Mouse (Mus musculus) neural tube, embryonic 13.5 days (tissue): ENCODE measurements at regions not wholly inside any gene's neighbourhood (a gene's known extent, or its start where the extent isn't known, plus 50 kb on each side); places are given as distances from the start of the nearest gene placed in this dataset.

Experiments
- ATAC-seq: fragments of 200-750 bp; cut with Nextera tagmentation; 2 replicates; pipeline ENCODE4 v1.8.0; 2017; ENCODE audit warnings: low read depth, mild to moderate bottlenecking, moderate TSS enrichment, moderate library complexity
- H3K27ac ChIP-seq: fragments of 300-500 bp; sonication (generic); replicated peaks from 2 replicates; pipeline ENCODE4 v1.5.1; 2015; ENCODE audit warnings: moderate library complexity, mild to moderate bottlenecking, inconsistent platforms
- H3K27me3 ChIP-seq: fragments of 300-500 bp; sonication (generic); 2 replicates; pipeline ENCODE4 v1.6.1; 2015; ENCODE audit warnings: mild to moderate bottlenecking, inconsistent platforms
- H3K36me3 ChIP-seq: fragments of 300-500 bp; sonication (generic); 2 replicates; pipeline ENCODE4 v1.6.1; 2015; ENCODE audit warnings: mild to moderate bottlenecking, inconsistent platforms
- H3K4me1 ChIP-seq: fragments of 300-500 bp; sonication (generic); replicated peaks from 2 replicates; pipeline ENCODE4 v1.6.1; 2015; ENCODE audit warnings: inconsistent platforms
- H3K4me2 ChIP-seq: fragments of 300-500 bp; sonication (generic); 2 replicates; pipeline ENCODE4 v1.6.1; 2015; ENCODE audit warnings: inconsistent platforms, mild to moderate bottlenecking, moderate library complexity
- H3K4me3 ChIP-seq: fragments of 300-500 bp; sonication (generic); 2 replicates; pipeline ENCODE4 v1.5.1; 2015; ENCODE audit warnings: mild to moderate bottlenecking, inconsistent platforms
- H3K9ac ChIP-seq: fragments of 300-500 bp; sonication (generic); 2 replicates; pipeline ENCODE4 v1.6.1; 2015; ENCODE audit warnings: moderate library complexity, mild to moderate bottlenecking, inconsistent platforms
- H3K9me3 ChIP-seq: fragments of 300-500 bp; sonication (generic); 2 replicates; pipeline ENCODE4 v1.6.1; 2016; ENCODE audit warnings: inconsistent platforms
- WGBS: fragments of 180-500 bp; shearing (Covaris S2); methylation state at CpG from one replicate; pipeline ENCODE4 v1.1.7; 2015; 5-methylcytosine and 5-hydroxymethylcytosine counted together

DNA sequence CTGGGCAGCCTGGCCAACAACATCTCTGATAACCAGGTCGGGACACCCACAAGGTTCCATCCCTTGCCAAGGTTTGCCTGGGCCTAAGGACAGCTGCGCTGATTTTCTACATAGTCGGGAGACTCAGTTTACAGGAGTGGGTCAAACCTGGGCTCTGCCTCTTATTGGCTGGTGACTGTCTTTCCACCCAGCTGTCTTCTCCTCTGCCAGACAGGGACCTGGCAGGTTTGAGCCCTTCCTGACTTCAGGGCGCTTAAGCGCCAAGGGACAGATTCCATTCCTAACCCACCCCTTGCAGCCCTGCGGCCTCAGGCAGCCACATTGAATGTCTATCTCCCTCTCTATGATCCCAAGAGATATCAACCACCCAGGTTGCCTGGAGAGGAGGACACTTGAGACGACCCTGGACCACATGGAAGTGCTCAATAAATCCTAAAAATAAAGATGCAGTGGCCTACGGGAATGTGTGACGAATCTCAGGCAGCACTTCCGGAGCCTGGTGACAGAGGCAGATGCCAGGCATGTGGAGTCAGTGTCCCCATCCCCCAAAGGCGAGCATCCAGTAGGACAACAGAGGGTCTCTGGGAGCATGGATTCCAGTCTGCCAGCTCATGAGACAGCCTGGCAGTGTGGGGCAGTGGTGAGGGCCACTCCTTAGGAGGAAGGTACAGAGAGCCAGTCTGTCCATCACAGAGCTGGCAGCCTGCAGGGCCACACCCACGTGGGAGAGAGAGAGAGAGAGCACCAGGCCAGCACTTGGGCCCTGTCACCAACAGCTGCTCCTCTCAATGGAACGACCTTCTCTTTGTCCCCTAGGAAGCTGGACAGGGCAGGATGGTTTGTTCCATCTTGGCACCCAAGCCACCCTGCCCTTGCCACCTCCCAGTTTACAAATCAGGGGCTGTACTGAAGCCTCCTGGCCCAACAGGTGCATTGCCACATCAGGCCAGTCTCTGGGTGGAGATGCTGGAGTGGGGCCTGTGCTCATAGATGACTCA, 63.8 kb upstream of the Slc6a6 start:
- no peak overlapping the region for H3K4me2 ChIP-seq
- H3K9me3 ChIP-seq: no peaks in the 10 kb centered on the region
- WGBS: 82% methylated on average over 13 of the region's 13 CpGs
- H3K36me3 ChIP-seq: no peaks in the 10 kb centered on the region
- no peak overlapping the region for H3K27ac ChIP-seq
- no peak overlapping the region for H3K9ac ChIP-seq
- ATAC-seq: no peak
- H3K4me3 ChIP-seq: no peak overlapping the region
- no peaks in the 10 kb centered on the region for H3K27me3 ChIP-seq
- peaks cover 25% of the 10 kb centered on the region for H3K4me1 ChIP-seq

DNA sequence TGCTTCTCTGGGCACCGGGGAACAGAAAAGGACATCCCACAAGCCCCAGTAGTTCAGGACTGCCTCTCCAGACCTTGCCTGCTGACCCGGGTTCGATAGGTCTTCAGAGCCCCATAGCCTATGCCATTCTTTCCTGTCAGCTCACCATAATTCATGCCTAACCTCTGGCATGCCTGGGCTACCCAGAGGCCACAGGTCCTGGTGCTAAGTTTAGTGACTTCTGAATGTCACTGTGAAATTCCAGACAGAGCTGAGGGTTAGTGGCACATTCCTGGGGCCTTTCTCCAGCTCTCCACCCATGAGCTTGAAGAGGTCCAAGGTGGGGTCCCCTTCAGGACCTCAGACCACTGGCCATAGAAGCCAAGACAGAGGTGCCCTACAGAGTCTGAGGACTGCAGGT, 62.4 kb upstream of the Slc6a6 start:
- ATAC-seq: no peak
- no peaks in the 10 kb centered on the region for H3K36me3 ChIP-seq
- no peak overlapping the region for H3K4me3 ChIP-seq
- H3K27me3 ChIP-seq: no peaks in the 10 kb centered on the region
- H3K9ac ChIP-seq: no peak overlapping the region
- no peaks in the 10 kb centered on the region for H3K9me3 ChIP-seq
- no peak overlapping the region for H3K27ac ChIP-seq
- H3K4me1 ChIP-seq: peaks cover 12% of the 10 kb centered on the region
- no peak overlapping the region for H3K4me2 ChIP-seq
- 86% methylated on average over 3 of the region's 3 CpGs for WGBS

DNA sequence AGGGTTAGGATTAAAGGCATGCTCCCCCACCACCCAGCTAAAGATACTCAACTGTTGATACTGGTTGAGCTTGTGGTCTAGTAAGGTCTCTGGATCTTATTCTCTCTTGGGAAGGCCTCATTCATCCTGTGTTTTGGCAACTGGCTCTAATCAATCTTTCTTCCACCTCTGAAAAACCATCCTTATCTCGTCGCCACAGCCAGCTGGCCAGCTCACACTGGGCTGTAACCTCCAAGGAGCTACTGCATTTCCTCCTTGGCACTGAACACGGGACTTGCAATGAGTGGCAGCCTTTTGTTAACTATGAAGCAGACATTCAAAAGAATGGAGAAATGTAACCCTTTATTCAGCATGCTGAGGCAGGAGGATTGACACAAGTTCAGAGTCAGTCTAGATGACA, 61.4 kb upstream of the Slc6a6 start:
- Histone ChIP-seq H3K4me1 (peaks cover 3% of the 10 kb centered on the region), H3K4me2 (no peak overlapping the region), H3K27ac (no peak overlapping the region), H3K4me3 (no peak overlapping the region), H3K36me3 (no peaks in the 10 kb centered on the region), H3K27me3 (no peaks in the 10 kb centered on the region), H3K9ac (no peak overlapping the region), H3K9me3 (no peaks in the 10 kb centered on the region)
- 77% methylated on average over 3 of the region's 3 CpGs for WGBS
- no peak for ATAC-seq

DNA sequence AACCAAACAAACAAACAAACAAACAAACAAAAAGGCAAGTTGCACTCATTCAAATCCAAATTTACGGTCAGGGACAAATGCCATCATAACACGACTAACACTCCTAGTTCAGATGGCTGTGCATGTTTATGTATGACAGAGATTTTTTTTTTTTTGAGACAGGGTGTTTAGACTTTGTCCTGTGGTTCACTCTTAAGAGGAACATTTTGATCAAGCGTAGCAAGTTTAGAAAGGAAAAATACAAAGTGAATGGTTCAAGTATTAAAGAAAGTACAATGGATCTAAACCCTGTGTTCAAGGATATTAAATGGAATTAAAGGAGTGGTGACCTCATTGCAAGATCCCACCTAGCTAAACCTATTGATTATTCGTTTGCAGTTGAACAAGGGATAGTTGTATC, 60.2 kb upstream of the Slc6a6 start:
- Histone ChIP-seq H3K4me1 (no peaks in the 10 kb centered on the region), H3K9me3 (no peaks in the 10 kb centered on the region), H3K27ac (no peak overlapping the region), H3K4me2 (no peak overlapping the region), H3K4me3 (no peak overlapping the region), H3K9ac (no peak overlapping the region), H3K36me3 (no peaks in the 10 kb centered on the region), H3K27me3 (no peaks in the 10 kb centered on the region)
- ATAC-seq: no peak
- WGBS: 88% methylated on average over 4 of the region's 4 CpGs

DNA sequence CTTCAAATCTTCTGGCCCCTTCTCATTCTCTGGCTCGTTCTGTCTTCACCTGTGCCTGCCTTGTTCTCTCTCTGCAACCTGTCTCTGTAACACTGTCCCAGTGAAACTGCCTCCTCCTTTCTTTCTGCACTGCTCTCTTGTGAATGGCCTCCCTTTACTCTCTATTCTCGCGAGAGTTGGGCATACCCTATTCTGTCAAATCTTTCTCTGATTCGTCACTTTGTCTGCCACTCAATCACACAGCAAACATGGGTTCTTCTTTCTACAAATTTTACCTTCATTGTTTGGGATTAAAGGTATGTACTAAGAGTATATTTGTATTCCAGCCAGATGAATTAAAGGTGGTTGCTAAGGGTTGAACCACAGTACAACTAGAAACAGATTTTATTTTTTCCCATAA, 54.6 kb upstream of the Slc6a6 start:
- no peaks in the 10 kb centered on the region for H3K27me3 ChIP-seq

DNA sequence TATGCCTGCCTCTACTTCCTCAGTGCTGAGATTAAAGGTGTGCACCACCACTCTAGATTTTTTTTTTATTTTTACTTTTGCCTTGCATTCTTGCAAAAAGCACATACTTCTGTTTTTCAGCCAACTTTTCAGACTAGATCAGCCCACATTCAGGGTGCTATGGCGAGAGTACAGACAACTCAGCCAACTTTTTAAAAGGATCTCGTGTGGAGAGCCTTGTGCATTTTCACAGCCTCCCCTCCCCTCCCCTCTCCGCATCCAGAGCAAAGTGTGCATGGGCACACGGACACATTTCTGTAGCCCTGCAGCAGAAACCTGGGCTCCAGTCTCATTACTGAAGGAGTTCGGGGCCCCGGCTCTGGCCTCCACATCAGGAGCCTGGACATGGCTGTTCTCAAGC, 52.6 kb upstream of the Slc6a6 start:
- H3K27me3 ChIP-seq: no peaks in the 10 kb centered on the region
- H3K4me2 ChIP-seq: no peak overlapping the region
- ATAC-seq: no peak
- no peaks in the 10 kb centered on the region for H3K4me1 ChIP-seq
- 86% methylated on average over 6 of the region's 6 CpGs for WGBS
- H3K9ac ChIP-seq: no peak overlapping the region
- no peaks in the 10 kb centered on the region for H3K36me3 ChIP-seq
- H3K27ac ChIP-seq: no peak overlapping the region
- H3K4me3 ChIP-seq: no peak overlapping the region
- peaks cover 5% of the 10 kb centered on the region; the same call in 1 of the 2 replicates for H3K9me3 ChIP-seq

More for the DNA sequence above, 54.6 kb upstream of the Slc6a6 start:
- WGBS: 85% methylated on average over 4 of the region's 4 CpGs
- Histone ChIP-seq H3K9me3 (peaks cover 5% of the 10 kb centered on the region; the same call in 1 of the 2 replicates), H3K4me3 (no peak overlapping the region), H3K27ac (no peak overlapping the region), H3K9ac (no peak overlapping the region), H3K36me3 (no peaks in the 10 kb centered on the region), H3K4me1 (no peaks in the 10 kb centered on the region), H3K4me2 (no peak overlapping the region)
- no peak for ATAC-seq
